Mouse (Mus musculus) left cerebral cortex, adult 18-20 months (tissue): Measurements from ENCODE around the gene Ppie. TPM values are rescaled to one million over a fixed set of nuclear protein-coding genes. Genes with fewer than 3 reads are reported as not detected.
A peak's percentile ranks its signal among the peaks of the same experiment; 100 is the strongest.
"Not testable (repeated sequence)": the region's sequence is repeated elsewhere in the genome, so short reads cannot be mapped to it uniquely, and the experiment has no call there.

Source experiments
- DNase-seq, 2 experiments: peaks; one replicate each; pipeline ENCODE4 v3.0.0; 2021 to 2022; ENCODE audit warnings: low spot score in 2 of 2, mixed read lengths in 1 of 2
- long read RNA-seq, 2 experiments: library from polyadenylated mRNA; stranded (forward); transcript quantifications; one replicate each; pipeline ENCODE4 v2.0.0; 2021
- total RNA-seq, 2 experiments: library from RNA; stranded (reverse); gene quantifications; 2 replicates each; pipeline ENCODE4 v1.2.3; 2021

Ppie gene
- total RNA-seq: 10 to 100 TPM; 22.0 to 23.4 TPM
- long read RNA-seq, experiment 1, transcript Ppie-201 (10 exons, 1,188 nt): major isoform, 30 of 58 reads
- long read RNA-seq, experiment 1, partial matches to known transcripts: 0 of 58 reads
- long read RNA-seq, experiment 1, other reads (novel, unspliced or antisense): 28 of 58 reads
- long read RNA-seq, experiment 2, transcript Ppie-201 (10 exons, 1,188 nt): major isoform, 26 of 39 reads
- long read RNA-seq, experiment 2, partial matches to known transcripts: 1 of 39 reads
- long read RNA-seq, experiment 2, other reads (novel, unspliced or antisense): 12 of 39 reads

DNA sequence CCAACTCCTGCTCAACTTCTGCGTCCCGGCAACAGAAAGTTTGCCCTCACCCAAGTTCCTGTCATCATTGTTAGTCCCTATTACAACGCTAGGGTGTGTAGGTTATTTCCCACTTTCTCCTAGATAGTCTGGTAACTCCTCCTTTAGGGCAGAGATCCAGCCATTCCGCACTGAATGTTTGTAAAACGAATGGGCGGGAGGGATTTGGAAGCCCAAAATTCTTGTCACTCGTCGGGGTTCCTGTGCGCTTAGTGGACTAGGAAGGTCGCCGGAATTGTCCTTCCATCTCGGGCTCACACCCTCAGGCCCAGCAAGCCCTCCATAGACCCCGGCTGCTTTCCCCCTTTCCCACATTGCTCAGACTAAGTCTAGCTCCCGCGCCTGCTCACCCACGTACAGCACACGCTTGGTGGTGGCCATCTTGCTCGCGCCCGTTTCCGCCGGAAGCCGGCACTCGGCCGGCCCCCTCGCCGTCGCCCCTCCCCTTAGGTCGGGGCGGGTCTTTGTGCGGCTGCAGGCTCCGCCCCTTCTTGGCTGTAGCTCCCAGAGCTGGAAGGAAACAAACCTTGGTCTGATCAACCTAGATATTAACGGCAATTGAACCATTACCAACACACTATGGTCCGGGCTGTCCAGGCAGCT lies at the start of gene Ppie:
Gene Ppie (minus strand): TSS at position 439 of the 642 bp plus-strand sequence.
- DNase-seq: peak; percentile 66 to 74

GRCm38 (mm10) chr4:123184816-123185215 lies 45.1 kb upstream of the Ppie start:
- peak; percentile 57 to 58 for DNase-seq

- DNase-seq: peak; percentile 83 to 93
Observed at GRCm38 (mm10) chr4:123183239-123184056, 43.7 kb upstream of the Ppie start.

GRCm38 (mm10) chr4:123182328-123183238 lies 42.8 kb upstream of the Ppie start, which contains the start of gene Hpcal4:
TSS of gene Hpcal4 (plus strand) at chr4:123183227.
- DNase-seq: peak; percentile 69 to 72

GRCm38 (mm10) chr4:123171811-123172210 lies 32.1 kb upstream of the Ppie start:
- no peak for DNase-seq

GRCm38 (mm10) chr4:123164157-123164556 lies 24.4 kb upstream of the Ppie start:
- DNase-seq: peak; percentile 50 to 67

DNA sequence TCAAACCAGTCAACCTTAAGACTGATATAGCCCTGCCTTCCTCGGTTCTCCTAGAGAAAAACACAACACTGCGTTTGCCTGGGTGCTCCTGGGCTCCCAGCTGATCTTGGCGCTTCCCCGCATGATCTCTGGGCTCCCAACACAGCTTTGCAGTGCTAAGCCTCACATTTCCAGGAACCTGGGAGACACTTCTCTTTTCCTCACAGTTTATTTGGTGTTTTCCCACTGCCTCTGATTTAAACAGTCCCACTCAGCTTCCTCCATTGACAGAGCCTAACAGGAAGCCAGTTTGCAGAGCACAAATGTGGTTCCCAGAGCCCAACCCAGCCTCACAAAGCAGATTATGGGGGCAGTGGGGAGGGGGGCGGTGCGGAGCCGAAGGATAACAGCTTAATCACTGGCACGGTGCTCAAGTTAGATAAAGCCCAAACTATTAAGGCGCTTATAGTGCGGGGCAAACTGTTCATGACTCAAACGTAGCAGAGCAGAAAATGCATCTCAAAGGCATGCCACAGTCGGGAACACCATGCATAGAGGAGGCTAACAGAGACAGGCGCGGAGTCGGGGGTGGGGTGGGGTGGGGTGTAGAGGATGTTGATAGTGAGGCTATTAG lies 22.7 kb upstream of the Ppie start:
- no peak for DNase-seq

DNA sequence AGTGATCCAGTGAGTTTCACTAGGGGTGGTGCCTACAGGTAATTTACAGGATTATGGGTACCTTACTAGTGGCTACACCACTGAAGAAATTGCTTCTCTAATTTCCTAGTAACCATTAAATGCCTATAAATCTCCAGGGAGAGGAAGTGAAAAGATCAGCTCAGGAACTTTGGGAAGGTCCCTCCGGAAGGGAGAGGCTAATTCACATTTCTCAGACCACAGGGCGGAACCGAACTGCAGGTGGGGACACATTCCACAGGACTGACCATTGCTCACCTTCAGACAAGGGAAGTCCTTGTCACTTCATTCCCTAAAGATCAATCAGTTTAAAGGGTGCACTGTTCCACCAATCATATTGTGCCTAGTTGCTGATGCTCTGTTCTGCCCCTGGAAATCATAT lies 21.5 kb upstream of the Ppie start:
- not testable (repeated sequence) for DNase-seq

DNA sequence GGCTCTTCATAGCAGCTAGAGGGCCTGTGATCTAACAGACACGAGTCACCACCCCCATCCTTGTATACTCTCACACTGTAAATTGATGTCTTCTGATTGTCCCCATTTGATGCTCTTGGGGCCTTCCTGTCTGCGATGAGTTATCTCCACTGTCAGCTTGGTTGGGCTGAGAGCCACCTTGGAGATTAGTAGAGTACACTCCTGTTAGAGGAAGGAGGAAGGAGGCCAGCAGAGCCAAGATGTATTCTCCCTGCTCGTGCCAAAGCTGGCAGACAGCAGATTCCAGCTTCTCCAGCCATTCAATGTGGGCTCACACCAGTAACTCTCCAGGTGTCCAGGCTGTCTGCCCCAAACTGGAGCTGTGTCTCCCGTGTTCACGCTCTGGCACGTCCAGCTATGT lies 20.8 kb upstream of the Ppie start:
- no peak for DNase-seq

DNA sequence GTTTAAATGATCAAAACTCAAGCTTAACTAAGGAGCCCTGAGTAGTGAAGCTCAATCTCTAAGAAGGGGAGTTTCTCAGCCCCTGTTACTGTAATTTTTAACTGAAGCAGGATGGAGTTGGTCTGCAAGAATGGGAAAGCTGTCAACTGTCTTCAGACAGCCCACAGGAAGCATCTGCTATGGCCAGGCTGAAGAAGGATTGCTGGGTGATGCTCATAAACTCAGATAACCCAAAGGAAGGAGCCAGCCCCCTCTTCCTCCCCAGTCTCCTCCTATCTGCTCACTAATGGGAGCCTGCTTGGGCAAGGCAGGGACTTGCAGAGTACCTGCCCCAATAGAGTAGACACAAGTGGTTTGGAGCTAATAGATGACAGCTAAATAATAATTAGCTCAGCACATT lies 16.1 kb upstream of the Ppie start:
- DNase-seq: no peak

DNA sequence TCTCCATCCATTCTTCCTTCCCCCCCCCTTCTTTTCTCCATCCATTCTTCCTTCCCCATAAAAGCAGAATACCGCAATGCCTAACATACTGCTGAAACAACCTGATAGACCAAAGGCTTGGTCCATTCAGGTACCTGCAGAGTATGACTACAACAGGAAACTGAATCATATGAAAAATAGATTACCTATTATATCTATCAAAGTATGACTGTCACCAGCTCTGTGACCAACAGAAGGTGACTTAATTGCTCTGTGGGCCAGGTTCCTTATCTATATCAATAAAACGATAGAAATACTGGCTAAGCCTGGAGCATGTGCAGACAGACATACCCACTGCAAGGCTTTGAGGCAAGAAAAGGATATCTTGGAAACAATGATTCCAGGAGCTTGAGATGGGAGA lies 15.7 kb upstream of the Ppie start:
- DNase-seq: no peak

DNA sequence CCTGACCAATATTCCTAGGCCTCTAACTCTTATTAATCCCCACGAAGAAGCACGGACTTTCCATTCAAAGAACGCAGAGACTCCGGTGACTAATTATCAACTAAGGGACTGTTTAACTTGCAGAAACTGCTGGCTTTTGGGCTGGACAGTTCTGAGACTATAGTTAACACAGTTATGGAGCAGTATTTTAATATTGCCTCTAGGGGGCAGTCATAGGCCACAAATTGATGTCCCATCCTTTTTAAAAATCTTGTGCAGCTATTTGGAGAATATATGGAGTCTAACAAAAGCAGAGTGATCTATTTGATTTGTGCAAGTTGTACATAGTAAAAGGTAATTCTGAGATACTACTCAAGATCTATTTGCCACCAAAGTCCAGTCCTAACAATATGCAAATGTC lies 15.3 kb upstream of the Ppie start:
- DNase-seq: peak; percentile 27 to 36

GRCm38 (mm10) chr4:123152976-123153375 lies 13.2 kb upstream of the Ppie start:
- peak; percentile 78 to 89 for DNase-seq

DNA sequence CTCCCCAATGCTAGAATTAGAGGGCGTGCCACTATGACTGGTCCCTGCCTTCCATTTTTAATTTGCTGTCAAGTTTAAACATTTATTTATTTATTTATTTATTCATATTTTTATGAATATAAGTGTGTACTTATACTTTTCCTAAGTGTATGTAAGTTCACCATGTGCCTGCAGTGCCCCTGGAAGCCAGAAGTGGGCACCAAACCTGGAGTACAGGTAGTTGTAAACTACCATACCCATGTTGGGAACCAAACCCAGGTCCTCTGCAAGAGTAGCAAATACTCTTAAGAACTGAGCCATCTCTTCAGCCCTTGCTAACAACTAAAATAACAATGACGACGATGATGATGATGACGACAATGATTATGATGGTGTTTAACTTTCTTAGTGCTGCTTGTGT lies 12.3 kb upstream of the Ppie start:
- no peak for DNase-seq

- peak; percentile 47 to 65 for DNase-seq
Observed at GRCm38 (mm10) chr4:123147446-123148150, 7.8 kb upstream of the Ppie start.

GRCm38 (mm10) chr4:123137551-123137950 lies 2.2 kb downstream of the Ppie start:
- no peak for DNase-seq

DNA sequence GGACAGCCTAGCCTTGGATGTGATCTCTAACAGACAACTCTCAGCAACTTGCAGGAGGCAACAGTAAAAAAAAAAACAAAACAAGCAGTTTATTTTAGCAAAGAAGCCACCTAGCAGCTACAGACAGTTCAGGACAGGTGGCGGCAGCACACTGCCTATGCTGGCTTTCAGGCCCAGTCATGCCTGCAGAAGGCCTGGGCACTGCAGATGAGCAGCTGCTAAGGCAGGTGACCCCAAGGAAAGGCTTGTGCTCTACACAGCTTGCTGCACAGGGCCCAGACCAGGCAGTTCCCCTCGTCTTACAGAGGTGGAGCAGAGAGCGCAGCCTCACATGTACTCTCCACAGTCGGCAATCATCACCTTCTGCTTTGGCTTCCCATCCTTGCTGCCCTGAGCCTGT lies 12.7 kb downstream of the Ppie start:
- no peak for DNase-seq

- DNase-seq: no peak
Observed at GRCm38 (mm10) chr4:123126626-123127025, 13.1 kb downstream of the Ppie start.

DNA sequence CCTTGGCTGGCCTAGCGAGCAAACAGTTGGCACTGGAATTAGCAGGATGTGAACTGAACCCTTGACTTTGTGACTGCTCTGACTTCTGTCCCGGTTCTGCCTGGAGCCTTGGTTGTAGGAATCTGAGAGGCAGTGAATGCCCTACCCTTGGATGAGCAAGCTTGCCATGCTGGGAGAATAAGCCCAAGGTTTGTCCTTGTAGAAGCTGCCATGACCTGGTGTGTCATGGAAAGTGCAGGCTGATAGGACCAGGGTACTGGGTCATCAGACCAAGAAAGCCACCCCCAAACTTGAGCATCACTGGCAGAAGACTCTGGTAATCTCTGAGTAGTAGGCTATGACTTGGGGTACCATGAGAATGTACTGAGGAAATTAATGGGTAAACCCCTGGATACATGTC lies 18.5 kb downstream of the Ppie start:
- no peak for DNase-seq

DNA sequence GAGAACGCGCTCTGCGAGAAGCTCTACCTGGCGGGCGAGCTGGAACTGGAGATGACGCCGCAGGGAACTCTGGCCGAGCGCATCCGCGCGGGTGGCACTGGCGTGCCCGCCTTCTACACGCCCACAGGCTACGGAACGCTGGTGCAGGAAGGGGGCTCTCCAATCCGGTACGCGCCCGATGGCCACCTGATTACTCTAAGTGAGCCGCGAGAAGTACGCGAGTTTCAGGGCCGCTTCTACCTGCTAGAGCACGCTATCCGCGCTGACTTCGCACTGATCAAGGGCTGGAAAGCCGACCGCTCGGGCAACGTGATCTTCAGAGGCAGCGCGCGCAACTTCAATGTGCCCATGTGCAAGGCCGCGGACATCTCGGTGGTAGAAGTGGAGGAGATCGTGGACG lies 23.1 kb downstream of the Ppie start:
- DNase-seq: peak; percentile 17
